Mouse (Mus musculus): ENCODE data around the gene Tshz3.

The Tshz3 gene

DNA sequence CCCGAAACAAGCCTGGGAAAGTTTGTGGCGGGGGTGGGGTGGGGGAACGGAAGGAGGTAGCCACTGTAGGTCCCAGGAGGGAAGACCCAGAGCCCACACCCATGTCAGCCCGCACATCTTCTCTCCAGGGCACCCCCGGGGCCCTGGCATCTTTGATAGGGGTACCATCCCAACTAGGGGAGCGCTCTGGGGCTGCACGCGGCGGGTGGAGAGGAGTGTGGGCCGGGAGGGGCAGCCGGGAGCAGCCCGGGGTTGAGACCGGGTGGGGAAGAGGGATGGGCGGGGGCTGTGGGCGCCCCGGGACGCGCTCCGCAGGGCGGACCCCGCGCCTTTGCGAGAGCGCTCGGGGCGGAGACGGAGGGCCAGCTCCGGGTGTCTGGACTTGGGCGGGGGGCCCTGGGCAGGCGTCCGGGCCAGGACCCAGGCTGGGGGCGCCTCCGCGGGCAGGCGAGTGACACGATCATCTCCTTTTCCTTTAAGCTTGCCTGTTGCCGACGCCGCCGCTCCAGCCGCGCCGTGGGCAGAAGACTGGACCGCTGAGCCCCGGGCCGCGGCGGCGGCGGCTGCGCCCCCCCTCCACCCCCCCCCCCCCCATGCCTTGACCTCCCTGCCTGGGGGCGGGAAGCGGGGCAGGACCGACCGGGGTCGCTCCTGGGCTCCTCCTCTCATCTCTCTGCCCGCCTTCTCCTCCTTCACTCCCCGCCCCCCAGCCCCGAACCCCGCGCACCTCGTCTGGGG is 631 bp upstream of the Tshz3 start:
- peak; percentile 68 for DNase-seq (ENCODE audit: low spot score)

DNA sequence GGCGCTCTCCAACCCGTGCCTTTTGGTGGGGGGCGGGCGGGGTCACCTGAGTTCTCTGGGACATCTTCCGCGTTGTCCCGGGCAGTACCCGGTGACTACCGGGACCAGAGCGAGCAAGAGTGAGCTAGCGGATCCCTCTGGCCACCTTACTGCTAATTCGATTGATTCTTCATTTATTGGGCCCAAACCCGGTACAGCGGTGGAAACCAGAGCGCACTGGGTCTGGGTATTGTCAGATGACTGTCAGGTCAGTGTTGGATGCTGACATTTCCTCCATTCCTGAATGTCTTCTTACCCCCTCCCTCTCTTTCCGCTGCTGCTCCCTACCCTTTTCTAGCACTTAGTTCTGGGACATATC is 650 bp downstream of the Tshz3 start:
- no peak for DNase-seq (ENCODE audit: low spot score)

DNA sequence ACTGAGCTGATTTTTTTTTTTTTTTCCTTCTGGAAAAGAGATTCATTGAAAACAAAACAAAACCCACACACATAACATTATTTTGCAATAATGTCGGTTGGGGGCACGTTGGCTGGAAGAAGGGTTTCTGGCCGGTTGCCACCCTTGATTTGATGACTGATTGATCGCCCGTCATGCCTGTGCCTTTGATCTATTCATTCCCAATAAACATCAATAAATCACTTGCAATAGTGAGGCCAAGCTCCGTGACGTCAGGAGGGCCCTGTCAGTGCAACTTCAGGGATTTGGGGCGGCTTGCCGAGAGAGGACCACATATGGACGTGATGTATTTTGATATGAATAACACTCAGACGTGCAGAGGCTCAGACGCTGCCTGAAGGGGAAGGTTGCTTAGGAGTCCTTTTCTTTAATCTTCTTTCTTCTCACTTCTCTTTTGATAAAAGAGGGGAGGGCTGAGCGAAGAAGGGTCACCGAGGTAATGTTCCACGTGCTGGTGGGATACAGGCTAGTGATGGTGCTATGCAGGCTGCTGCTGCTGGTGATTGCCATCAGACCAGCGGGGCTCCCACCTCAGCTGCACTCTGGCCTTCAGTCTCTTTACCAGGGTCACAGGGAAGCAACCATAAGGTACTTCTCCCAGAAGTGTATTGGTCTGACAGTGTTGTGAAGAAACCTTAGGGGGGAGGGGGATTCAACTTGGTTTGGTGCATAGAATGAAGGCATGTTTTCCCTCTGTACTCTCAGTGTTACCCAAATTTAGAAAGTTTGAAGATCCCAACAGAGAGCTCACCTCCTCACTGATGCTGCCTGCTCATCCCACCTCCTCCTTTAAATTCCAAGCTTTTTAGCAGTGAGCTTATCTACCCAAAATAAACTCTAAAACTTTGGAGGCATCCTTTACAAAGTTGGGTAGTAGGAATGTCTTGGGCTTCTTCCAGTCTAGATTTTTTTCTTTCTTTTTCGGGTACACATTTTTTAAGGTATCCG is 1.4 kb downstream of the Tshz3 start:
- DNase-seq (ENCODE audit: low spot score) = no peak

DNA sequence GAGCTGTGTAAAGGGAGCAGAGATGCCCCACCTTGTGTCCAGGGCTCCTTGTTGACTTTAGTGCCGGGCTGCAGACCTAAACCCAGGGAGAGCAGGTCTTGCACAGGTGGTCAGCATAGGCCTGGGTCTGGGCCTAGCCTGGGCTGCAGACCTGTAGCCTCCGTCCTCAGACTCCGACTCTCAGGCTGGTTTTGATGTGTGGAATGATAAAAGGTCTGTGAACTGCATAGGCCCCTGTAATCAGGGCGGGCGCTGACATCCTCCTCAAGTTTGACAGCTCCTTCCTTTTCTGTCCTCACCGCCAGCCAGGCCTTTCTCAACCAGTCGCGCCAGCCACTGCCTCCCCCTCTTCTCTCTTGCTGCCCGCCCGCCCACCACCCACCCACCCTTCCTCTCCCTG is 8.7 kb downstream of the Tshz3 start:
- DNase-seq (ENCODE audit: low spot score) = no peak

DNA sequence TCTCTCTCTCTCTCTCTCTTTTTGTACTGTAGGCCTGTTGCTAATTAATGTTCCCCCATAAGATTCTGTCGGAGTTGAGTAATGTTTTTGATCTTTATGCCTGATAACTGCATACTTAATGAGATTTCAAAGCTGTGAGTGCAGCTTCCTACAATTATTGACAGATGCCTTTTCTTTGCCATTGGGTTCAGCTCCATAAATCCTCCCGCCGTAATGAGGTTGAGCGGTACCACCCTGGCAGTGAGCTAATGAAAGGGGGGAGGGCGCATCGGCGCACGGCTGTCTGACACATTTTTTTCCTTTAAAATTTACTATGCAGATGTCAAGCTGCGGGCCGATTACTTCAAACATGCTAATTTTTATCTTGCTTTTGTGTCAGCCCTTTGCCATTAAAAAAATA is 9.3 kb downstream of the Tshz3 start:
- DNase-seq (ENCODE audit: low spot score) = no peak

DNA sequence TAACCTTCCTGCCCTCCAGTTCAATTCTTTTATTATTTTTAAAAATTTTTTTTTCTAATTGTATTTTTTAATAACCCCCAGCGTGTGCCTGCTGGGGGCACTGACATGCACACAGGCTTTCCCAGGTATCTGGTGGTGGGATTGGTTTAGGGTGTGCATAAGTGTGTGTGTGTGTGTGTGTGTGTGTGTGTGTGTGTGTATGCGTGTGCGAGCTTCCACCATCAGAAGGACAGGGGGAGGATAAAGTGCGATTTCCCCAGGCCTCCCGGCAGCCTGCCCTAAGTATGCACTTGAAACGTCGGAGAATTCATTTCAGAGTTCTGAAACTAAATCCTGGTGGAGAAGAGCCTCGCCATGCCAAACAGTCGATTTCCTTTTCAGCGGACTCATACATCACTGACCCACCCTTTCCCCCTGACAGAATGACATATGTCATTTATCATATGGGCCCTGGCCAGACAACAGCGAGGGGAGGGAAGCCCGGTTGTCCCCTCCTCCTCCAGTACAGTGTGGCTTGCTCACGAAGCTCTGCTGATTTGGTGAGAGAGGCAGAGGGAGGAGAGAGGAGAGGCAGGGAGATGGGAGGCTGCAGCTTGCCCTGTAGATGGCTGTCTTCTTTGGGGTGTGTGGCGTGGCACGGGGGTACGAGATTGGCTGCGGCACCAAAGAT is 9.9 kb downstream of the Tshz3 start:
- DNase-seq (ENCODE audit: low spot score) = no peak

DNA sequence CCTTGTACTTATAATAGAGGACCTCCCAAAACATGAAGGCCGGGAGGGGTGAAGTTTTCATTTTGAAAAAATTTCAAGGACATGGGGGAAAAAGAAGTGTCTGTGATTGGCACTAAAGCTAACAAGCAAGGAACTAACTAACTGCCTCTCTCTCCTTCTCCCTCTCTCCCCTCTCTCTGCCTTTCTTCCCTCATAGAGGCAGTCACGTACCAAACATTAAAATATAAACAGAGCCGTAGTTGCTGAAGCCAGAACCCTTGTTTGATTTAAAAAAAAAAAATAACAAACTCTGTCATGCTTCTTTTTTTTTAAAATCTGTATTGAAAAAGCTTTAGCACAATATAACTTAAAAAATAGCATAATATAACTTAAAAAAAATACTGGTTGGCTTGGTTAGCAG is 10.9 kb downstream of the Tshz3 start:
- DNase-seq (ENCODE audit: low spot score) = no peak

DNA sequence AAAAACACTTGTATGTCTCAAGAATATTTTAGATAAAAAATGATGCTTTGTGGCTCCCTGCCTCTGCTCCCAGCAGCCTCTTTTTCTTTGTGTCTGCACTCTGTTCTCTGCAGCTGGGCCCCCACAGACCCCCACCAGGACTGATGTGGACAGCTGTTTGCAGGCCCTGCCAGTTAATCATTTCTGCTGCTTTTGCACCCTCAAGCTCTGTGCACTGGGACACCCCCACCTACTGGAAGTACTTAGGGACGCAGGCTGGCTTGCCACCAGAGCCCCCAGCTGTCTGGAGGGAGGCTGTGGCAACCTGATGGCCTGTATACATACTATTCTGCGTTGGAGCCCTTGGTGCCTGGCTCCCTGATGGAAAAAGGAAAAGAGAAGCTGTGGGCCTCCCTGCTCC is 11.3 kb downstream of the Tshz3 start:
- DNase-seq (ENCODE audit: low spot score) = peak; percentile 26

DNA sequence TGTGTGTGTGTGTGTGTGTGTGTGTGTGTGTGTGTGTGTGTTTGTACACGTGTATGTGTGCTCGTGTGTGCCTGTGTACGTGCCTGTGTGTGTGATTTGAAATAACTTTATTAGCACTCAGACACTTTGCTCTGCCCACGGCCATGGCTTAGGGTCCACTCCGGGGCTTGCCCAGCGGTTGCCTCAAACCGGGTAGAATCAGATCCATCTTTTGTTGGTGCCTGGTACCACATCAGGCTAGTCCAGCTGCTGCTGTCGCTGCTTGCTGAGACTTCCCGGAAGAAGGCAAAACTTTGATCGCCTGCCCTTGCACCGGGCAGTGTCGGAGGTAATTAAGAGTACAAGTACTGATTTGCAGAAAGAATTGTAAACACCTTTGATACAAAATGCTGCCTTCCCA is 12.1 kb downstream of the Tshz3 start:
- no peak for DNase-seq (ENCODE audit: low spot score)

DNA sequence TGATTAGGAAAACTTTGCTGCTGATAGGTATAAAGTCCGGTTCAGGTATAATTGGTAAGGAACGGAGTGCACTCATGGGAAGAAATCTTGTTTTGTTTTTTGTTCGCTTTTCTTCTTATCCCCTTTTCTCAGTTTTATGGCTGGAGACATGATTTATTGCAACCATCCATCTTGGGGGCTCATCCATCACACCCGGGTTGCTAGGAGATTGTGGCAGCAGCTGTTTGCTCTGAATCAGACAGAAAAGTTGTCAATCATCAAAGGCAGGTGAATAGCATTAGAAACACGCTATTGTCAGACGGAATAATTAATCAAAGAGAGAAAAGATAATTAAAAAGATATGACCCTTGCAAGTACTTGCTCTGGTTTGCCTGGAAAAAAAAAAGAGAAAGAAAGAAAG is 12.5 kb downstream of the Tshz3 start:
- DNase-seq (ENCODE audit: low spot score) = no peak

DNA sequence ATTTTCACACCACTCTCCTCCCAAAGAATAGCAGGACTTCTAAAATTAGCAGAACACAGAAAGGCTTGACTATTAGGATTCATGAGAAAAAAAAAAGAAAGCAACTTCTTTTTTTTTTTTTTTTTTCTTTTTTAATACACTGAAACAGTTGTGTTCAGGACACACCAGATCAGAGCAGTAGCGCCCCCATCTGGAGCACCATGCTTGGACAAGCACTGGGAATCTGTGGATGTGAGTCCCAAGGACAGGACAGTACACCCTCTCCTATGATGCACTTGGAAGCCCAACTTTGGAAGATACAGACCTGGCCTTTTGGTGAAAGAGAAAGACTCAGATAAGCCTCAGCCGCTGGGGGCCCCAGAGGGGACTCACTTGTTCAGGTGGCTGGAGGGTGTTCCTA is 13.8 kb downstream of the Tshz3 start:
- DNase-seq (ENCODE audit: low spot score) = no peak

DNA sequence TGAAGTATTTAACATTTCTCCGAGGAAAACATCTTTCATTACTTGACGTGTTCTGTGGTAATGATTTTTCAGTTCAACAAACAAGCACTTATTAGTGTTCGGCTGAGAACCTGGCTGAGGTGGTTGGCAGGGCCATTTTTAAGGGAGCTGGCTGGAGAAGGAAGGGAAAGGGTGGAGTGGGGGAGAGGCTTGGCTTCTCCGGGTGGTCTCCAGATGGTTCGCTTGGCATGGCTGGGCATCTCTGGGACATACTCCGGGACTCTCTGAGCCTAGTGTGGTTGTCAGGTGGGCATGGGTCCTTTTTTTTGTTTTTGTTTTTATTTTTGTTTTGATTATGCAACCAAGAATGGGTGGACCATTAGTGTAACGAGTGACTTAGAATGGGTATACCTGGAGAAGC is 16.4 kb downstream of the Tshz3 start:
- DNase-seq (ENCODE audit: low spot score) = no peak

DNA sequence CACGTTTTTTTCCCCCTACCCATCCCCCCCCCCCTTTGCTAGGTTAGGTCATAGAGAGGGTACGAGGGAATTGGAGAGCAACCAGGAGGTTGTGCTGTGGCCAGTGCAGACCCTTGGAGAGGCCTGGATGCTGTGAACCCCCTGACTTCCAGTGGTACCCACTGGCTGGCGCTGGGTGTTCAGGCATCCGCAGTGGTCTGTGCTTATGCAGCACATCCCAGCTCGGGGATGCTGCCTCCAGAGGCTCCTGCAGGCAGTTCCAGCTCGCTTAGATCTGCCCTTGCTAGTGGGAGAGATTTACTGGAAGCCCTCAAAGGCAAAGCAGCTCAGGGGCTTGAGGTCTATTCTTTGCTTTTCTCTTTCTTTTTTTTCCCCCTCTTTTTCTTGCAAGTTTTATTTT is 19.3 kb downstream of the Tshz3 start:
- DNase-seq (ENCODE audit: low spot score) = no peak

DNA sequence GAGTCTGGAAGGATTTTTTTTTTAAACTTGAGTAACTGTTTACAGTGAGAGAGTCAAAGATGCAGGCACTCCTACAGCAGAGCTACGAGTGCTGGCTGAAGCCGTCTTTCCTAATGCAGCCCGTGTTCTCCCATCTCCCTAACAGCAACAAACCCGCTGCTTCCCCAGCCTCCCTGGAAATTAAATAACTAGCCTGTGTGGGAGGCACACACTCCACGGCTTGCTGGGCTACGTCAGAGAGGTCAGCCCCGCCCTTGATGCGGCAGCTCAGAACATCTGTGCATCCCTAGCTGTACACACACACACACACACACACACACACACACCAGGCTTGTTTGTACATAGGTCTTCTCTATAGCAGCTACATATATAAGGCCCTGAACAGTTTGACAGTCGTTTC is 22.9 kb downstream of the Tshz3 start:
- DNase-seq (ENCODE audit: low spot score) = no peak

DNA sequence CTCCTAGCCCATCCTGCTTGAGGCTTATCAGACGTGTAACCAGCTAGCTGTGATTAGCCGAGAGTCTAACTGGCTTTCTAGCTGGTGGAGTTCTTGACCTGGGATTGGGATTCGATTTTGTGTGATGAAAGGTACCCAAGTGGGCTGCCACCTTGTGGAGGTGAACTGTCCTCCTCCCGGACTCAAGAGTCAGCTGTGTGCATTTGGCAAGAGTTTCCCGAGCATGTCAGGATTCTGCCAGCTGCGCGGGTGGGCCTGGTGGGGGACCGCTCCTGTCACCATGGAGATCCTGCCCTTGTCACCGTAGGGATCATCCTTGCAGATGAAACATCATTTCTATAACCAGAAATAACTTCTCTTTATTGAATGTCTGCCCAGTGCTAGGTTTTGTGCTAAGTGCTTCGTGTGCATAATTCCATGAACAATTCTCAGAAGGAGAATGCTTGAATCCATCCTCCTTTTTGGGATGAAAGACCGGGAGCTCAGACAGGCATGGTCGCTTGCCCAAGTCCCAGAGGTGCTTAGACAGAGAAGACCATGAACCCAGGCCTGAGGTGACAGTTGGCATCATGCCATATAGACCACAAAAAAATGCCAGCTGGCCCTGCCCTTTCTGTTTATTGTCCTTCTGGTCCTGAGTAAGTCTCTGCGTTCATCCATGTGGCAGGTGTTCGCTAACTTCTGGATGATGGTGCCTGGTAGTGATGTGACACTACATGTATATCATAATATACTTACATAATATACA is 38.6 kb downstream of the Tshz3 start:
- DNase-seq (ENCODE audit: low spot score) = no peak

DNA sequence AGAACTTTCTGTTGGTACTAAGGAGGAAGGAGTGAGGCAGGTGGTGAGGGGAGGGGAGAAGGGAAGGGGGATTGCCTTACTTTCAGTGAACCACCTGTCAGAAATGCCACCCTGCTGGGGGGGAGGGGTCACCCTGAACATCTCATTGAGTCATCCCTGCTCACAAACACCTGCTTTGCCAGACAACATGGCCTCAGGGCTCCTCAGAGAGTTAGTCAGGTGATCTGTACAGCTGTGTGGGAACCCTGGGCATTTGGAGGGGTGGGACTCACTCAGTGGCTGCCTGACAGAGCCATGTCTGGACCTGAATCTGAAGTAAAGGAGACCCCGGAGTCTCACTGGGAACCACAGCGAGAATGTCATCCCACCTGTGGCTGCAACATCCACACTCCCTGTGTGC is 53.6 kb downstream of the Tshz3 start:
- DNase-seq (ENCODE audit: low spot score) = no peak

DNA sequence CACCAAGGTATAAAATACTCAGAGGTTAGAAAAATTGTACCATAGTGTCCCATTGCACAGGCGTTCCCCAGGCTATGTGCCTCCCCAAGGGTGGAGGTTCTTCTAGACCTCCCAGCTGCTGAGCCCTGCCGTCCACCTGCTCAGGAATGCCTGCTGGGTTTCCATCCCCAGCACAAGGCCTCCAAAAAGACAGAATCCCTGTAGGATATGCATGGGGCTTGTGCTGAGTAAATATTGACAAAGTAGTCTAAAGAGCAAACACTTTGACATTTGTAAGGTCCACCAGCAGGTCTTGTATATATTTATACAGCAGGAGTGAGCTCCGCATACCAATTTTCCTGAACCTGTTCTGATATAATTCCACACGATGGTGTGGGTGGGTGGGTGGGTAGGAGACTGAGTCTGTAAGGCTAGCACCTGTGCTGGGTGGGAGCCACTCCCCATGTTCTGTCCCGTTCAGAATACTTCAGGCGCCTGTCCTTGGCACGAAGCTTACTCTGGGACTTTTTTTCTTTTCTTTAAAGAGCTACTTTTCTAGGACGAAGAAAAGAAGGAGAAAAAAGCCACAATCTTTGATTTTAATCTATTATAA is 69.7 kb downstream of the Tshz3 start:
- no peak for DNase-seq (ENCODE audit: low spot score)

DNA sequence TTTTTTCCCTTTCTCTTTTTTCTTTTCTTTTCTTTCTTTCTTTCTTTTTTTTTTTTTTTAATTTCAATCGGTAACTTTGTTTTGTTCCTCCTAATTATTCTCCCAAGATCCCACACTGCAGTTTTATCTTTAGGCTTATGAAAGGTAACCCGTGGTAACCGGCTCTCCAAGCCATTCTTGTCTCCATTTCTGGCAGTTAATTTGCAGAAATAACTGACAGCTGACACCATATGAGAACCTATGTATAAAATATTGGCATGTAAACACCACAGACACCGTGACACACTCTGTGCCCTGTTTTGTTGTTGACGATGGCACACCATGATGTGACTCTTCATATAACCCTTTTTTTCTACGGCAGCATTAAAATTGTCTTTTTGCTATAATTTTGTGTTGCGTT is 75.2 kb downstream of the Tshz3 start:
- DNase-seq (ENCODE audit: low spot score) = no peak

DNA sequence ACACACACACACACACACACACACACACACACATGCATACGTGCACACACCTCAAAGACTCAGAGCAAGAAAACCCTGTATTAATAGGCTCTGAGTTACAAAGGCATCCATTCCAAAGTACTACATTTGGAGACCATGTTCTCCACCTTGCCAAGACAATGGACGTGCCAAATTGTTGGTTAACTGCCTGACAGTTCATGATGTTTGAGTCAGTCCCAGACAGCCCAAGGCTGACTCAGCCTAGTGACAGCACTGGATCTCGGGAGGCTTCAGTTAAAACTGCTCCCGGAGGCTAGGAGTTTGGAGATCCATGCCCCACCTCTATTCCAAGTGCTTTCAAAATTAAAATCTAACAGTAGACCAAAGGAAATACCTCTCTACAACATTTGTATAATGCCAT is 79.0 kb downstream of the Tshz3 start:
- no peak for DNase-seq (ENCODE audit: low spot score)

DNA sequence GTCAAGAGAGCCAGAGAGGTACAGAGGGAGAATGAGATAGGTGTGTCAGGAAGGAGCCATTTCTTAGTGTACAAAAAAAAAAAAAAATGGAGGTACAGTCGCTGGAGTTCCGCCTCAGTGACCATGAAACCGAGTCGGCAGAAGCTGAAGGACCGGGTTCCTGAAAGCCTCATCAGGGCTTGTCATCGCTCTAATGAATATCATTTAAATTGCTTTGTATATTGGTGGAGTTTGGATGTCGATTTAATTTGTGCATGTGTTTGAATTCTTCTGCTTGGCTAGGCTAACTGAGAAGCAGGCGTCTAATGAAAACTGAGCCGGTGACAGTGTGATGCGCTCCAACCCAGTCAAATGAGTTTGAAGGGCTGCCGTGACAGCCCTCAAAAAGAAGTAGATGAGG is 80.5 kb downstream of the Tshz3 start:
- no peak for DNase-seq (ENCODE audit: low spot score)

DNA sequence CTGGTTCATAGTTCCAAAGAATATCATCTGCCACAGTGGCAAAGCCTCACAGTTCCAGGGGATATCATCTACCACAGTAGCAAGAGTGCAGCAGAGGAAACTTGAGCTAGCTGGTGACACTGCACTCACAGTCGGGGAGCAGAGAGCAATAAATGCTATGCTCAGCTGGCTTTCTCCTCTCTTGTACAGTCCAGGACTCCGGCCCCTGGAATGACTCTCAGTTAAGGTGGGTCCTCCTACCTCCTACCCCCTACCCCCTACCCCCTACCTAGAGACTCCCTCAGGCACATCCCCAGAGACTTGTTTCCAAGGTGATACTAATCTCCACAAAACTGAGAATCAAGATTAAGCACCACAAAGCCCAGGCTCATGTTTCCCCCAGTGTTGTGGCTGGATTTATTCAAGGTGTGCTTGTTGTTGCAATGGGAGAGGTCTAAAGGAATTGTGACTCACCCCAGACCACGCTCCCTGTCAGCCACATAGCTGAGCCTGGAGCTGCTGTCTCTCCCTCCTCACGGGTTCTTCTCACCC is 86.4 kb downstream of the Tshz3 start:
- no peak for DNase-seq (ENCODE audit: low spot score)
